Mouse (Mus musculus) left cerebral cortex, postnatal 25 days (tissue): ENCODE results near the gene Syt7. TPM values are rescaled to one million over a fixed set of nuclear protein-coding genes. Genes with fewer than 3 reads are reported as not detected.

Experiments
- DNase-seq, 2 experiments: peaks; one replicate each; pipeline ENCODE4 v3.0.0; 2022; ENCODE audit warnings: low spot score in 2 of 2, mixed read lengths in 1 of 2
- intact Hi-C: fragments of 180-260 bp; cut with DNase I; formaldehyde crosslinking; loops from one replicate; pipeline ENCODE4 v1.15.1; 2025
- total RNA-seq, 2 experiments: library from RNA; stranded (reverse); gene quantifications; 2 replicates each; pipeline ENCODE4 v1.2.3; 2021

The Syt7 gene
- total RNA-seq: 100 to 1,000 TPM; 309 to 332 TPM

- intact Hi-C loops: loop anchor here (2.0 kb wide), 2 partner anchors 46 kb away; no protein-coding TSS in a partner anchor
- DNase-seq: peak; percentile 81 to 84
Observed at GRCm38 (mm10) chr19:10388615-10389313, at the start of gene Syt7. Syt7 (plus strand) TSS chr19:10389090.

GRCm38 (mm10) chr19:10339271-10339670, 49.6 kb upstream of the Syt7 start:
- intact Hi-C loops: no loop called here
- DNase-seq: no peak

- intact Hi-C loops: no loop called here
- no peak for DNase-seq
Observed at GRCm38 (mm10) chr19:10340661-10341060, 48.2 kb upstream of the Syt7 start.

GRCm38 (mm10) chr19:10341152-10341551, 47.7 kb upstream of the Syt7 start:
- intact Hi-C loops: no loop called here
- peak; percentile 65 to 66 for DNase-seq

DNA sequence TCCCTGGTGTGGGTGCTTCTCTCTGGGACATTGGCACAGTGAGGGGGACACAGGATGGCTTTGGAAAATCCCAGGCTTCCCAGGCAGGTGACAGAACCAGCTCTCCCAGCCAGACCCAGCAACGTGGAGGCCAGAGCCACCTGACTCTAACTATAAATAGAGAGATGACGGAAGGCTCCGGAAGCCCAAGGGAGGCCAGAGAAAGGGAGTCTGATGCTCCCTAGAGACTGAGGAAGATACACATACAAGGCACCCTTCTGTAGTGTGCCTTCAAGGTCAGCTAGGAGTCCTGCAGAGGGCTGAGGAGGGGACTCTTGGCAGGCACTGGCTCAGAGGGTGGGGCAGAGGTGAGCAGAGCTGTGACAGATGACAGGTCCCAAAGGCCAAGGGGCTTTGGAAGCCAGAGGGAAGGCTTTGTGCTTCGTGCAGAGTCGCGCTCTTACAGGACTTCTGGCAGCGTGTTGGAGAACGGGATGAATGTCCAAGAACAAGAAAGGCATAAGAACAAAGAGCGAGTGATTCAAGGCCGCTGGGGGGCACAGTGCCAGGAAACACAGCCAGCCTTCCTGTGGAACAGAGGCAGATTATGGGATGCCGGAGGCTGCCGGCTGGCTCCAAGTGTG, 47.0 kb upstream of the Syt7 start:
- intact Hi-C loops: loop anchor here (2.0 kb wide), 1 partner anchor 47 kb away; the partner anchor contains the start of gene Syt7
- peak; percentile 69 to 87 for DNase-seq

- peak in 1 of 2 experiments; percentile 32 for DNase-seq
- intact Hi-C loops: loop anchor here (2.0 kb wide), 1 partner anchor 45 kb away; the partner anchor contains the start of gene Syt7
Observed at GRCm38 (mm10) chr19:10343866-10344265, 45.0 kb upstream of the Syt7 start.

GRCm38 (mm10) chr19:10345696-10346095, 43.2 kb upstream of the Syt7 start:
- no peak for DNase-seq
- intact Hi-C loops: no loop called here

GRCm38 (mm10) chr19:10347628-10348273, 41.1 kb upstream of the Syt7 start:
- no peak for DNase-seq
- intact Hi-C loops: no loop called here

DNA sequence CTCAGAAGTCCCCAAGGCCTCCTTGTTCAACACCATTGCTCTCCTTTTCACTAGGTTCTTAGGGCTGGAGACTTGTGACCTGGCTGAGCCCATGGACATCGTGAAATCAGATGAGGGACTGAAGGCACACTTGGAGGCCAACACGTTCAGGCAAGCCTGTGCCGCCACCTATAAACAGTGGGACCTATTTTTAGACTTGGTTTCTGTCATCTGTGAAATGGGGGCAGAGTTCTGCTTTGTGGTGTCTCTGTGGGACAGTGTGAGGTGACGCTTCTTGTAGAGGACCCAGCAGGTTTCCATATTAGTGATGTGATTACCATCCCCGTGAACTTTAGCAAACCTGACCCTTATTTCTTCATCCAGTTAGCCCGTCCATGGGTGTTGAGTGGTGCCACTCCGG, 36.7 kb upstream of the Syt7 start:
- intact Hi-C loops: no loop called here
- DNase-seq: no peak

DNA sequence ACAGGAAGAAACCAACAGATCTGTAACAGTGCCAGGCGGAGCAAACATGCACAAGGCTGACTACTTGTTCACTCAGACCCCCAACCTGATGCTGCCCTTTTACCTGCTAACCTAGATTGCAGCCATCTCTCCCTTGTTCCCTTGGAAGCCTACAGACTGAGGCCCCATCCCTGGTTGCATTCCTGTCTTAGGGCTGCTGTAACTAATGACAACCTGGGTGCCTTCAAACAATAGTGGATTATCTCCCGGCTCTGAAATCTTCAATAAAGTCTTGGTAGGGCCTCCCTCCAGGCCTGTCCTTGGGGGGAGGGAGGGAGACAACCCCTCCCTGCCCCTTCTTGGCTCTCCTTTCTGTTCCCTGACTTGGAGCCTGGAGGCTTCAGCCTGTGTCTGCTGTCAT, 34.1 kb upstream of the Syt7 start:
- intact Hi-C loops: no loop called here
- DNase-seq: no peak

- DNase-seq: no peak
- intact Hi-C loops: no loop called here
Observed at GRCm38 (mm10) chr19:10356845-10357503, 31.9 kb upstream of the Syt7 start.

DNA sequence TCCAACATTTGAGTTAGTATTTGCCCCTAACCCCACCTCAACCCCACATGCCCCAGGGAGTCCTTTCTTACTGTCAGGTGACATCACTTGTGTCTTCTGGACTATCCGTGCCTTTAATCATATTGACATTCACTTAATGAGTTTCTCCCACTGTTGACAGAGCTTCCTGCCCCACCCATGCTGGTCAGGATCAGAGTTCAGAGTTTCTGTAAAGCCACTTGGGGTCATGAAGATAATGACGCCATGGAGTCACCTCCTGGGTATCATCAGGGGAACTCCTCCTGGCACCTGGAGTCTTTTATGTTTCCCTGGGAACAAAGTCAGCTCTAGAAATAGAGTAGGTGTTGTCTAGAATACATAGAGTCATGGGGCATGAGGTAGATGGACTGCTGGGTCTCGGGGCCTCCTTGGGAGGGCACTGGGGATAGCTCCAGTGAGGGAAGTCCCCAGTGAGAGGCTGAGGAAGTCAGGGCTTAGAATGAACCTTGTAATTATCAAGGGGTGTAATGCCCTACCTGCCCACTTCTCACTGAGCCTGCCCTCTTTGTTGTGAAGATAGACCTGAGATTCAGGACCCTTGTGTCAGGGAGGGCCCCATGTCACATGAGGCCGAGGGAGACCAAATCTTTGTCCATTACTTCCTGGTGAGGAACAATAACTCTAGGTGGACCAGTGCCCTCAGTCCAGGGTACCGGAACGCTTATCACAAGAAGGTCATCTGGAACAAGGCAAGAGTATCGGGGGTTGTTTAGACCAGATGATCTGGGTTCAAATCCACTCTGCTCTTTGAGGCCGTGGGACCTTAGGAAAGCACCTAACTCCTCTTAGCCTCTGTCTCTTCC, 29.6 kb upstream of the Syt7 start:
- intact Hi-C loops: no loop called here

GRCm38 (mm10) chr19:10362473-10363129, 26.3 kb upstream of the Syt7 start:
- intact Hi-C loops: no loop called here
- peak; percentile 42 to 79 for DNase-seq

More for the DNA sequence above, 29.6 kb upstream of the Syt7 start:
- no peak for DNase-seq

- intact Hi-C loops: no loop called here
- DNase-seq: no peak
Observed at GRCm38 (mm10) chr19:10363869-10364268, 25.0 kb upstream of the Syt7 start.

- intact Hi-C loops: no loop called here
- DNase-seq: no peak
Observed at GRCm38 (mm10) chr19:10366116-10366845, 22.6 kb upstream of the Syt7 start.

DNA sequence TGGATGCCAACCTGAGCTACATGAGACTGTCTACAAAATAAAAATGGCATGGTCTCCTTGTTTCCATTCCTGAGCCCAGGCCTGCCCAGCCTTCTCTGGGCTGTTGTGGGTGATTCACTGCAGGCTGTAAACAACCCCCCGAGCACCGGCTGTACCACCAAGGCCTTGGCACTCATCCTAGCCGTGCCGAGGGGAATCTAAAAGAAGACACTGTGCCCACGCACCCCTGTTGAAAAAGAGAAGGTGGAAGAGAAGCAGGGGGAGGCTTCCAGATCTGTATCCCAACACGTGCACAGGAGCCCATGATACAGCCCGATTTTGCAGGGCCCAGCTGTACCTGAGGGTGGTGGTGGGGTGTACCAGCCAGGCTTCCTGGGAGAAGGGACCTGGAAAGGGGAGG, 21.1 kb upstream of the Syt7 start:
- intact Hi-C loops: no loop called here

DNA sequence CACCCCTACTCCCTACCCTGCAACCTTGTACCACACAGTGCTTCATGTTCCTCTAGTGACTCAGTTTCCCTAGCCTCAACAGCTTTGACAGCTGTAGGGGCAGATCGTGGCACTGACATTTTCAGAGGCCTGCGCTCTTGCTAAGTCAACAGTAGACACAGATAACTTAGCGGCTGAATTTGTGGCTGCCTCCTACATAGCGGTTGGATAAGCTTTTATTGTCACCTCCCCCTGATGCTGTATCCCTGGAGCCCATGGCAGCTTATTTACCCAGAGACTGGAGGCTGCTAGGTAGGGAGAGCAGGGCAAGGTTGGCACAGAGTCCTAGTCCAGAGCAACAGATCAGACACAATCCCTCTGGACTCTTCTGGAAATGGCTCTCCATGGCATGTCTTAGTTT, 19.0 kb upstream of the Syt7 start:
- peak in 1 of 2 experiments; percentile 66 for DNase-seq
- intact Hi-C loops: no loop called here

More for the DNA sequence above, 21.1 kb upstream of the Syt7 start:
- DNase-seq: peak; percentile 69 to 94

DNA sequence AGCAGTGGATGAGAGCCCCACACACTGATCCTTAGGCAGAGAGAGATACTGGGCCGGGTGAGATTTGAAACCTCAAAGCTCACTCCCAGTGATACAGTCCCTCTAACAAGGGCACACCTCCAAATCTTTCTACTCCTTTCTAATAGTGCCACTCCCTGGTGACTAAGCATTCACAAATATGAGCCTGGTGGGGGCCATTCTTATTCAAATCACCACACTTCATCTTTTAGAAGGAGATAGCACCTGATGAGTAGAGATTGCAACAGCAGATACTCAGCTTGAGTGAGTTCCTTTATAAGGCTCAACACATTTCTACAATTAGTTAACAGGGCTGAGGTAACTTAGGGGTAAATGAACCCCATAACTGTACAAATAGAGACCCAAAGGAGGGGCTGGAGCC, 15.7 kb upstream of the Syt7 start:
- DNase-seq: no peak
- intact Hi-C loops: no loop called here
